Mouse (Mus musculus) intestine, embryonic 15.5 days (tissue): ENCODE measurements around the gene Gnptg. TPM values are rescaled to one million over a fixed set of nuclear protein-coding genes. Genes with fewer than 3 reads are reported as not detected.
"Not testable (repeated sequence)": the region's sequence is repeated elsewhere in the genome, so short reads cannot be mapped to it uniquely, and the experiment has no call there.

ENCODE experiments used
- ATAC-seq: fragments of 200-750 bp; cut with Nextera tagmentation; 2 replicates; pipeline ENCODE4 v1.8.0; 2017; ENCODE audit warnings: moderate TSS enrichment, moderate library complexity
- H3K27ac ChIP-seq: fragments of 300-500 bp; sonication (generic); 2 replicates; pipeline ENCODE4 v1.5.1; 2015; ENCODE audit warnings: mild to moderate bottlenecking, inconsistent platforms
- H3K27me3 ChIP-seq: fragments of 300-500 bp; sonication (generic); replicated peaks from 2 replicates; pipeline ENCODE4 v1.6.1; 2015; ENCODE audit warnings: inconsistent platforms
- H3K36me3 ChIP-seq: fragments of 300-500 bp; sonication (generic); 2 replicates; pipeline ENCODE4 v1.6.1; 2015; ENCODE audit warnings: inconsistent platforms
- H3K4me1 ChIP-seq: fragments of 300-500 bp; sonication (generic); replicated peaks from 2 replicates; pipeline ENCODE4 v1.6.1; 2015; ENCODE audit warnings: inconsistent platforms
- H3K4me2 ChIP-seq: fragments of 300-500 bp; sonication (generic); replicated peaks from 2 replicates; pipeline ENCODE4 v1.6.1; 2015; ENCODE audit warnings: mild to moderate bottlenecking, inconsistent platforms
- H3K4me3 ChIP-seq: fragments of 300-500 bp; sonication (generic); replicated peaks from 2 replicates; pipeline ENCODE4 v1.5.1; 2015; ENCODE audit warnings: inconsistent platforms
- H3K9ac ChIP-seq: fragments of 300-500 bp; sonication (generic); 2 replicates; pipeline ENCODE4 v1.6.1; 2015; ENCODE audit warnings: inconsistent platforms
- H3K9me3 ChIP-seq: fragments of 300-500 bp; sonication (generic); 2 replicates; pipeline ENCODE4 v1.6.1; 2016; ENCODE audit warnings: inconsistent platforms
- WGBS: fragments of 180-500 bp; shearing (Covaris S2); methylation state at CpG from one replicate; pipeline ENCODE4 v1.1.7; 2015; 5-methylcytosine and 5-hydroxymethylcytosine counted together
- polyA plus RNA-seq: library from polyadenylated mRNA; unstranded; fragments of >200 nt; fragmentation: Nextera tagmentation; extraction: Ambion mirVana; gene quantifications from 2 replicates; pipeline ENCODE4 v1.2.1, GENCODE M21; 2015

Gnptg gene
- polyA plus RNA-seq, 1 experiment from 2014 or later: 40.6 TPM

- peaks cover 69% of the 10 kb centered on the region for H3K36me3 ChIP-seq
- no peak for ATAC-seq
- no peak overlapping the region for H3K27ac ChIP-seq
- no peaks in the 10 kb centered on the region for H3K27me3 ChIP-seq
- H3K9me3 ChIP-seq: no peaks in the 10 kb centered on the region
- H3K4me2 ChIP-seq: no peak overlapping the region
- WGBS: 63% methylated on average over 3 of the region's 3 CpGs
- no peak overlapping the region for H3K9ac ChIP-seq
- no peak overlapping the region for H3K4me3 ChIP-seq
- H3K4me1 ChIP-seq: no peaks in the 10 kb centered on the region
These were observed 24.5 kb upstream of the Gnptg start for GRCm38 (mm10) chr17:25264453-25264852.

- Histone ChIP-seq H3K9ac (no peak overlapping the region), H3K4me3 (no peak overlapping the region), H3K36me3 (peaks cover 8% of the 10 kb centered on the region), H3K27me3 (peaks cover 31% of the 10 kb centered on the region), H3K4me2 (no peak overlapping the region), H3K9me3 (no peaks in the 10 kb centered on the region), H3K4me1 (peaks cover 14% of the 10 kb centered on the region), H3K27ac (no peak overlapping the region)
- ATAC-seq: no peak
- 40% methylated on average over 6 of the region's 6 CpGs for WGBS
These were observed 17.9 kb upstream of the Gnptg start for GRCm38 (mm10) chr17:25257804-25258261.

GRCm38 (mm10) chr17:25256140-25256754 is 16.3 kb upstream of the Gnptg start, which contains the start of gene Baiap3:
Gene Baiap3 (minus strand): TSS chr17:25256364.
- peak; percentile 56; the same call in 1 of the 2 replicates for ATAC-seq
- 4% methylated on average over 35 of the region's 35 CpGs for WGBS
- H3K9ac ChIP-seq: peak within 1 kb of the TSS; percentile 31

GRCm38 (mm10) chr17:25255110-25255509 is 15.2 kb upstream of the Gnptg start:
- peaks cover 14% of the 10 kb centered on the region for H3K4me1 ChIP-seq
- H3K27ac ChIP-seq: no peak overlapping the region
- no peak overlapping the region for H3K4me3 ChIP-seq
- 79% methylated on average over 2 of the region's 2 CpGs for WGBS
- no peak for ATAC-seq
- no peak overlapping the region for H3K9ac ChIP-seq
- H3K36me3 ChIP-seq: peaks cover 2% of the 10 kb centered on the region; the same call in 1 of the 2 replicates
- no peaks in the 10 kb centered on the region for H3K9me3 ChIP-seq
- H3K4me2 ChIP-seq: peak overlapping the region; percentile 76; the same call in 1 of the 2 replicates
- peaks cover 31% of the 10 kb centered on the region for H3K27me3 ChIP-seq

More at GRCm38 (mm10) chr17:25256140-25256754, 16.3 kb upstream of the Gnptg start, which contains the start of gene Baiap3:
- Histone ChIP-seq H3K27me3 (peaks cover 31% of the 10 kb centered on the region), H3K4me3 (peak within 1 kb of the TSS; percentile 34), H3K4me2 (peak within 1 kb of the TSS; percentile 76), H3K27ac (no peak within 1 kb of the TSS), H3K4me1 (peaks cover 14% of the 10 kb centered on the region), H3K9me3 (no peaks in the 10 kb centered on the region), H3K36me3 (peaks cover 3% of the 10 kb centered on the region; the same call in 1 of the 2 replicates)

- no peak overlapping the region for H3K27ac ChIP-seq
- no peak for ATAC-seq
- WGBS: 31% methylated on average over 10 of the region's 10 CpGs
- H3K9ac ChIP-seq: no peak overlapping the region
- H3K27me3 ChIP-seq: peaks cover 31% of the 10 kb centered on the region
- H3K36me3 ChIP-seq: no peaks in the 10 kb centered on the region
- H3K4me2 ChIP-seq: no peak overlapping the region
- H3K4me3 ChIP-seq: no peak overlapping the region
- H3K4me1 ChIP-seq: peaks cover 14% of the 10 kb centered on the region
- H3K9me3 ChIP-seq: no peaks in the 10 kb centered on the region
These were observed 13.8 kb upstream of the Gnptg start for GRCm38 (mm10) chr17:25253760-25254159.

GRCm38 (mm10) chr17:25252643-25253042 is 12.7 kb upstream of the Gnptg start:
- H3K4me1 ChIP-seq: peaks cover 11% of the 10 kb centered on the region
- H3K36me3 ChIP-seq: no peaks in the 10 kb centered on the region
- ATAC-seq: no peak
- H3K9me3 ChIP-seq: no peaks in the 10 kb centered on the region
- no peak overlapping the region for H3K9ac ChIP-seq
- WGBS: 32% methylated on average over 3 of the region's 3 CpGs
- no peak overlapping the region for H3K4me3 ChIP-seq
- no peak overlapping the region for H3K27ac ChIP-seq
- H3K27me3 ChIP-seq: peaks cover 31% of the 10 kb centered on the region
- H3K4me2 ChIP-seq: no peak overlapping the region

- WGBS: 84% methylated on average over 8 of the region's 8 CpGs
- ATAC-seq: no peak
These were observed 10.4 kb upstream of the Gnptg start for GRCm38 (mm10) chr17:25250181-25250835.

GRCm38 (mm10) chr17:25248033-25248750 is 8.3 kb upstream of the Gnptg start:
- H3K9ac ChIP-seq: no peak overlapping the region
- no peak overlapping the region for H3K4me3 ChIP-seq
- WGBS: 74% methylated on average over 18 of the region's 18 CpGs
- peaks cover 7% of the 10 kb centered on the region for H3K36me3 ChIP-seq
- no peak overlapping the region for H3K27ac ChIP-seq
- H3K27me3 ChIP-seq: no peaks in the 10 kb centered on the region
- H3K4me1 ChIP-seq: no peaks in the 10 kb centered on the region
- ATAC-seq: no peak
- H3K4me2 ChIP-seq: no peak overlapping the region
- H3K9me3 ChIP-seq: no peaks in the 10 kb centered on the region

More at GRCm38 (mm10) chr17:25250181-25250835, 10.4 kb upstream of the Gnptg start:
- Histone ChIP-seq H3K27me3 (peaks cover 18% of the 10 kb centered on the region), H3K4me1 (no peaks in the 10 kb centered on the region), H3K27ac (no peak overlapping the region), H3K4me2 (no peak overlapping the region), H3K9ac (no peak overlapping the region), H3K9me3 (no peaks in the 10 kb centered on the region), H3K4me3 (no peak overlapping the region), H3K36me3 (no peaks in the 10 kb centered on the region)

- H3K4me3 ChIP-seq: no peak overlapping the region
- peaks cover 9% of the 10 kb centered on the region for H3K4me1 ChIP-seq
- H3K9me3 ChIP-seq: no peaks in the 10 kb centered on the region
- ATAC-seq: no peak
- H3K9ac ChIP-seq: no peak overlapping the region
- 77% methylated on average over 16 of the region's 16 CpGs for WGBS
- no peak overlapping the region for H3K27ac ChIP-seq
- no peak overlapping the region for H3K4me2 ChIP-seq
- H3K27me3 ChIP-seq: no peaks in the 10 kb centered on the region
- peaks cover 11% of the 10 kb centered on the region for H3K36me3 ChIP-seq
These were observed 4.3 kb upstream of the Gnptg start for GRCm38 (mm10) chr17:25244239-25244638.

- H3K27me3 ChIP-seq: no peaks in the 10 kb centered on the region
- no peak overlapping the region for H3K4me2 ChIP-seq
- no peak overlapping the region for H3K4me3 ChIP-seq
- no peak for ATAC-seq
- H3K27ac ChIP-seq: no peak overlapping the region
- peaks cover 11% of the 10 kb centered on the region for H3K4me1 ChIP-seq
- H3K9me3 ChIP-seq: no peaks in the 10 kb centered on the region
- H3K9ac ChIP-seq: no peak overlapping the region
- H3K36me3 ChIP-seq: peaks cover 11% of the 10 kb centered on the region
- 88% methylated on average over 11 of the region's 11 CpGs for WGBS
These were observed 3.3 kb upstream of the Gnptg start for GRCm38 (mm10) chr17:25243131-25243780.

- peaks cover 13% of the 10 kb centered on the region; the same call in 1 of the 2 replicates for H3K36me3 ChIP-seq
- no peak overlapping the region for H3K4me2 ChIP-seq
- no peaks in the 10 kb centered on the region for H3K9me3 ChIP-seq
- no peak overlapping the region for H3K4me3 ChIP-seq
- H3K27ac ChIP-seq: no peak overlapping the region
- WGBS: 80% methylated on average over 9 of the region's 9 CpGs
- no peak for ATAC-seq
- H3K9ac ChIP-seq: no peak overlapping the region
- no peaks in the 10 kb centered on the region for H3K27me3 ChIP-seq
- H3K4me1 ChIP-seq: peaks cover 3% of the 10 kb centered on the region; the same call in 1 of the 2 replicates
These were observed 4.3 kb downstream of the Gnptg start for GRCm38 (mm10) chr17:25235635-25236034.

GRCm38 (mm10) chr17:25231621-25232020 is 8.3 kb downstream of the Gnptg start:
- not testable (repeated sequence) for H3K27ac ChIP-seq, H3K9ac ChIP-seq, H3K4me1 ChIP-seq, H3K27me3 ChIP-seq, H3K4me3 ChIP-seq, H3K4me2 ChIP-seq, H3K9me3 ChIP-seq
- ATAC-seq: peak; percentile 49
- 96% methylated on average over 6 of the region's 11 CpGs for WGBS
- H3K36me3 ChIP-seq: peaks cover 17% of the 10 kb centered on the region; the same call in 1 of the 2 replicates
